Mouse (Mus musculus) ovary, postnatal 14 days (tissue): ENCODE results near the gene Adcy7.

ENCODE experiments used
- DNase-seq: peaks from one replicate; pipeline ENCODE4 v3.0.0; 2022; ENCODE audit warnings: low spot score

The Adcy7 gene

DNA sequence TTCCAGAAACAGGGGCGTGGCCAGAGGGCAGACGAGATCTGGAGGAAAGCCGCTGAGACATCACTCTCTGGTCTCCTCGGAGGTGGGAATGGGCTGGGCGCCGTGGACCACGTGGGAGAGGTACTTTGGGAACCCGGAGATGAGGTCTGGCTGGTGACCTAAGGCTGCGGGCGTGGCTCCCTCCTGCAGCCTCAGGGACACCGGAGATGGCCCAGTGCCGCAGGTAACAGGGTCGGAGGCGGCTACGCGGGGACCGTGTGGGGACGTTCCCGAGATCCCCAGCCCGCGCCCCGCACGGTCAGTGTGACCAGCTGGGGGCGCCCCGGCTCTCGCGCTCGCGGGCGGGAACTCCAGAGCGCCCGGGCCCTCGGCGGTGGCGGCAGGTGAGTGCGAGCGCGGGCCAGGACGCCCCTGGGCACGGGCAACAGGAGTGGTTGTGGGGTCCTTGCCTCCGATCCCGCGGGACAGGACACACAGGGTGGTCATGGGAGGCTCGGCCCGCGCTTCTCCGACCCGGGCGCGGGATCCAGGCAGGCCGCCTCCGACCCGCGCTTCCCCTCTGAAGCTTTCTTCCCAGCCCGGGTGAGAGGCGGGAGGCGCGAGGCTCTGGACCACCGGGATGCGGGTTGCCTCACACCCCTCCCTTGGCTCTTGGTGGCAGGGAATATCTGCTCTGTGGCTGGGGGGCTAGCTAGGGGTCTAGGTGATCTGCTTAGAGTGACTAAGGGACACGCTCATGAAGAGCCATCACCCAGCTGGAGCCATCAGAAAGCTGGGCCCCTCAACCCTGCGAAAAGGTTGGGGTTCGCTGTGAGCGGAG, at the start of gene Adcy7:
Gene Adcy7 (plus strand): TSS at position 173 of the 820 bp plus-strand sequence.
- peak; percentile 57 for DNase-seq

- no peak for DNase-seq
These were observed 46.8 kb upstream of the Adcy7 start for GRCm38 (mm10) chr8:88225358-88225757.

- DNase-seq, result no peak
These were observed 44.4 kb upstream of the Adcy7 start for GRCm38 (mm10) chr8:88227851-88228250.

- no peak for DNase-seq
These were observed 43.9 kb upstream of the Adcy7 start for GRCm38 (mm10) chr8:88228286-88228685.

GRCm38 (mm10) chr8:88228800-88229199, 43.4 kb upstream of the Adcy7 start:
- no peak for DNase-seq

- DNase-seq, result no peak
These were observed 35.5 kb upstream of the Adcy7 start for GRCm38 (mm10) chr8:88236666-88237065.

- no peak for DNase-seq
These were observed 34.6 kb upstream of the Adcy7 start for GRCm38 (mm10) chr8:88237606-88238005.

- no peak for DNase-seq
These were observed 32.9 kb upstream of the Adcy7 start for GRCm38 (mm10) chr8:88239277-88239676.

DNA sequence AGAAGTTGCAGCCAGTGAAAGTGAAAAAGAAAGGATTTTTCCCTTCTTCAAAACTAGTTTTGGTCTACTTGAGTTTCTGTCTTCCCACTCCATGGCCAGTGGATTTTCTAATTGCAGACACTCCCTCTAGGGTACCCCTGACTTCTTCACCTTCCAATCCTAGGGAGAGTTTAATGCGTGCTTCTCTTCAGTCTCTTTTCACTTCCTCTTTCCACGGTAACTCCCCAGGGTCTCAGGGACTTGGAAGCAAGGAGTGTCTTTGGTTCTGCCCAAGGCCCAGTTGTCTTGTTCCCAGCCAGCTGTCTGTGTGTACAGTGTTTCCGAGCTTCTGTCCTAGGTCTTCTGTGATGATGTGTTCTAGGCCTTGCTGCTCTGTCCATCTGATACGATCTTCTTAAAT, 30.3 kb upstream of the Adcy7 start:
- no peak for DNase-seq

GRCm38 (mm10) chr8:88244298-88244697, 27.9 kb upstream of the Adcy7 start:
- DNase-seq, result peak; percentile 42

DNA sequence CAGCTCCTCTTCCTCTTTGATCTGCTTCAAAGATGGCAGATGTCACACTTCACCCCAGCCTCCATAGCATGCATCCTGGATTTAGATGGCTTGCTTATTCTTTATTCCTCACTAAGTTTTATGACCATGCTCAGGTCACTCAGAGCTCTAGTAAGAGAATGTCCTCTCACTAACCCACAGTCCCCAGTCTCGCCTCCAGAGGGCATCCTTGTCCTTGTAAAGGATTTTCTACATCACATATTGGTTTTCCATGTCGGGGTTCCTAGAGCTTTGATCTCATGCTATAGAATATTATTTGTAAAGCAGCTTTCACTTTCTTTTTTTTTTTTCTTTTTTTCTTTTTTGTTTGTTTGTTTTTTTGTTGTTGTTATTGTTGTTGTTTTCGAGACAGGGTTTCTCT, 19.4 kb upstream of the Adcy7 start:
- DNase-seq, result no peak

DNA sequence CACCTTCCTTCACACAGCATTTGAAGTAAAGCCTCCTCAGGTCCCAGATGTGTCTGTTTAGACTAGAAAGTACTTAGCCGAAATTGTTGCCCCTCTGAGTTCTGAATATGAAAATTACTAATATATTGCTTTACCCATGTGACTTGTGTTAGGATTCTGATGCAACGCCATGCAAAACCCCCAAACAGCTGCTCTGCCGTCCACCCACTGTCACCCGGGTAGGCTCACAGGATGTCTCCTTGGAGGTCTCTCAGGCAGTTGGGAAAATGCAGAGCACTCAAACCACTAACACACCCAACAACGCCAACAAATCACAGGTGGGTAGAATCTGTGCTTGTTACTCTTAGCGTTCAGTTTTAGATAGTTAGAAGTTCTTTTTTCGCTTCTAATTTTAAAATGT, 17.2 kb upstream of the Adcy7 start:
- no peak for DNase-seq

DNA sequence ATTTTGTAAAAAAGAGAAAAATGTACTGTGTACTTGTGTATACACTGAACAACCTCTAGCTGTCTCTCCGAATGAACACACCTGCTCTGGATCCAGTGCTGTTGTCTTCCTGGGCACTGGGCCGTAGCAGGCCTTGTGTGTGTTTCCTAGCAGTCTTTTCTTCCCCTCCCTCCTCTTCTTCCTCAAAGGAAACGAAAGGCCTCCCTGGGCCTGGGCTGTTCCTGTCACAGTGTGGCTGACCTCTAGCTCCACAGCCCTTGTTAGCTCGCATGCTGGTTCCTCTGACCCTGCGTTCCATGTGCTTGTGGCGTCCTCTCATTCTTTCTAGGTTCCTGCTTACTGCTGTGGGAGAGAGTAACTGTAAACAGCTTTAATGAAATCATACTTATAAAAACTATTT, 14.2 kb upstream of the Adcy7 start:
- DNase-seq, result no peak

DNA sequence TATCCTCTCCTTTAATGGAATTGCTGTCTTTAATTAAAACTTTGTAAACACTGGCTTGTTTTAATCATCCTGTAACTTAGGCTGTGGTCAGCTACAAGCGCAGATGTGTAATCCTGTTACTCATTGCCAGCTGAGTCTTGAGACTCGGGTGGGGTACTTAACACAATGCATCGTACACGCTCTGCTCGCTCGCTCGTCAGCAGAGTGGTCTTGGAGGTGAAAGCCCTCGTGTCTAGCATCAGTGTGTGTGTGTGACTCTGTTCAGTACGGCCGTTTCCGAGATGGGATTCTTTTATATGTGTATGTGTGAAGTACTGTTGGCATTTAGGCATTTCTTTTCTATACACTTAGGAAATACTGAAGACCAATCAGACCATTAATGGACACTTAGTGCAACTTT, 13.7 kb upstream of the Adcy7 start:
- DNase-seq, result no peak

DNA sequence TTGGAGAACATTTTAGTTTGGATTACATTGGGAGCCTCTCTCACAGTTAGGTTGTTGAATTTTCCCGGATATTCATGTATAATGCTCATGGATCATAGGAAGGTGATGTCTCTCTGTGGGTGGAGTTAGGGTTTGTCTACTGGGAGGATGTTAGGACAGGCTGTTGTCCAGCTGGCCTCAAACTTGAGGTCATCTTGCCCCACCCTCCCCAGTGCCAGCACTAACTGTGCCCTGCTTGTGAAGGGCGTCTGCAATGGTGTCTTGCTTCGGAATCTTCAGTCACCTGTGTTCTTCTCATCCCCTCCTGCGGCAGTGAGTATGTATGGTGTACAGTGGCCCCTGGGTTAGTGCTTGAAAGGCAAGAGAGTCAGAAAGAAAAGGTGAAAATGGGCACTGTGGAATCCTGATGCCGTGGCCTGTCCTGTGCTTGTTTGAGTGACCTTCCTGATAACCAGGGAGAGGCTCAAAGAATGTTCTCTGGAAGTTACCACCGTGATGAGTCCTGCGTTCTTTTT, 11.7 kb upstream of the Adcy7 start:
- DNase-seq, result no peak

DNA sequence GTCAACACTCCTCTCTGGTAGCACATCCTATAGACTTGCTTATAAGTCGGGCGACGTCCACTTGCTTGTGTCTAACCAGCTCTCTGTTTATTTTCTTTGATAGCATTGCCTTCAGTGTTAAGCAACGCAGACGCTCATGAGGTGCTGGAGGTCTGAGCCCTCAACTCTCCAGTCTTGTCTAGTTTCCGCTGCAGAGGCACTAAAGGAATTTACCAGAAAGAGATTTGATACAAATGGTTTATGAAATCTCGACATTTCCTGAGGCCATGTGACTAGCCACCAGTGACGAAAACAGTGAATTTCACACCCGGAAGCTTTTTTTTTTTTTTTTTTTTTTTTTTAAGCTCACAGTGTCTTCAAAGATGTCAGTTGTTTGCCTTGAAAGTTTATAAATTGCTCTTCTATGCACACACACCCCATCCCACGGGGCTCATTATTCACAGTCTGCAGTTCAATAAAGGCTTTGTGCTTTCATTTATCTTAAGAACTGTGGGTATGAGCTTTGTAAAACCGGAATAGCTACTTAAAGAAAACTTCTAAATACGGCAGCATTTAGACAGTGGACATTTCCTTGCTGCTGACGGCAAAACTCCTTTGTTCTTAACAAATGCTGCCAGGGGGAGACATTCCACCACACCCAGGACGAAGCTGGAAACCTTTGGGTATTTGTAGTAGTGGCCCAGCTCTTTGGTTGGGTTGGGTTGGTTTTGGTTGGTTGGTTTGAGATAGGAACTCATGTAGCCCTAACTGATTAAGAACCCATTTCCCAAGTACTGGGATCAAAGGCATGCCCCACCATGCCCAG, 9.2 kb upstream of the Adcy7 start:
- no peak for DNase-seq

DNA sequence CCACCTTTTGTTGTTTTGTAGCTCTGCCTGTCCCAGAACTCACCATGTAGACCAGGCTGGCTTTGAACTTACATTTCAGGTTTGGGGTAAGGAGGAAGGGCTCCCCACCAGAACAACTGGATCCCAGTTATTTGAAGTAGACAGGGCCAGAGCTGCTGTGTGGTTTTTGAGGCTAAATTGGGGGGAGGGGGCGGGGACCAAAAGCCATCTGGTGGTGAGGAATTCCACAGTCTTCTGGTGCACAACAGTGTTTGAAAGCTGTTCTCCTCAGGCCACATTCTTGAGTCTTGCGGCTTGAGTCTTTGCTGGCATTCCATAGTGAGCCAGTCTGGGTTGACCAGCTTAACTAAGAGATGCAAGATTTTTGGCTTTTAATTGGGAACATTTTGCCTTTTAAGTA, 6.7 kb upstream of the Adcy7 start:
- no peak for DNase-seq

DNA sequence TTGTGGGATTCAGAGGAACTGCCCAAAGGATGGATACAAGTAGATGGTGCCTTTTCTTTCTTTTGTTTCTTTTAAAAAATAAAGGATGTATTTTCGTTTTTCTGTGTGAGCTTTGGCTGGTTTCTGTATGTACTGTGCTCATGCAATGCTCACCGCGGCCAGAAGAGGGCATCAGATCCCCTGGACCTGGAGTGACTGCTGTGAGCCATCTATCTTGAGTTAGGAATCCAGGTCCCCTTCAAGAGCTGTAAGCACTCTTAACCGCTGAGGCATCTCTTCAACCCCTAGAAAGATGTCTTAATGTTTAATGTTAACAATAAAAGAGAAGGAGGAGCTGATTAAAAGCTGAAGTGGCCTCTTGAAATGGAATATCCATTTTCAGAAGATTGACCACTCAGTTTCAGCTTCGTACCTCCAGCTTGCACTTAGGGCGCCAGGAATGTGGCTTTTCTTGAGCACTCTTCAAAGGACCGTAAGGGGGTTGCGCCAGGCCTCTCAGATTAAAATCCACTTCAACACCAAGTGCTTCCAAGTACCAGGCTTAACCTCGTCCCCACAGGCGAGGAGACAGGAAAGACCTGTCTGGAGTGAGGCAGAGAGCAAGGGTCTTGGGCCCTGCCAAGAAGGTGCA, 5.9 kb upstream of the Adcy7 start:
- peak; percentile 89 for DNase-seq

DNA sequence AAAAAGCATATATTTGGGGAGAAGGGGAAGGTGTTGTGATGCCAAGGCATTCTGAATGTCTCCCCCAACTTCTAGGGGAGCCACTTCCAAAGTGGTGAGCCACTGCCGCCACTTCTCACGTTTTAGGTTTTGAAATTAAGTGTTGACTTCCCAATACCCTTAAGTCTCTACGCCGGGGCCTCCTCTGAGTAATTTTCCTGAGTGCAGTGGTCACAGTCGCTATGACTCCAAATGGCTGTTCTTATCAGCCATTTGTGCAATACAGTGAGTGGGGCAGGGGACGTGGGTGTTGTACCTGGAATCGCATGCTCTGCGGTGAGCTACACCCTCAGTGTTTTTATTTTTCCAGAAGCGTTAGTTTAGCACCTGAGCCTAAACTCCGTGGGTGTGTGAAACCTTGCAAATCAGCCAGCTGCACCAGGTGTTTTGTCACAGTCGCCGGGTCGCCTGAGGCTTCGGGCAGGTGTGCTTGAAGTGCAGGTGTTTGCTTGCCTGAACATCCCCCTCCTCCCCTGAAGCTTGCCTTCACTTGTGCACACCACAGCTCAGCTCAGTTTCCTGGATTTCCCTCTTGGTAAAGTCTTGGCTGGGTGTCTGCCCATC, 5.3 kb upstream of the Adcy7 start:
- no peak for DNase-seq

GRCm38 (mm10) chr8:88269107-88269875, 2.9 kb upstream of the Adcy7 start:
- DNase-seq, result no peak

- DNase-seq, result no peak
These were observed 2.1 kb upstream of the Adcy7 start for GRCm38 (mm10) chr8:88270086-88270485.

DNA sequence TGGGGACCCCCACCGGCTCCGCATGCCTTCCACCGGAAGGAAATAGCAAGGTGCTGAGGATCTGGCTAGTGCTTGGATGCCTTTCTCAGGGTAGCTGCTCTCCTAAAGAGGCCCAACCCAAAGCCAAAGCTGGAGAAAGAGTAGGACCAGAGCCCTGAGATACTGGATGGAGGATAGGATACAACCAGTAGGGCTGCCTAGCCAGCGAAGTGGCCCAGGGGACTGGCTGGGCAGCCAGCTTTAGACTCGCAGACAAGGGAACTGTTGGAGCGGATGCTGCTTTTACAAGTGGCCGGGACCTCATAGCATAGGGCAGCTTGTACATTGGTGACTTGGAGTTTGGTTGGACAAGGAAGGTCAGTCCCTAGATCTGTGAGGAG, 838 bp downstream of the Adcy7 start:
- DNase-seq, result no peak
